Mouse (Mus musculus) embryo, embryonic 10 days (tissue): ENCODE data around the gene Pknox1.
A peak's percentile ranks its signal among the peaks of the same experiment; 100 is the strongest.
"Not testable (repeated sequence)": the region's sequence is repeated elsewhere in the genome, so short reads cannot be mapped to it uniquely, and the experiment has no call there.

ENCODE experiments used
- DNase-seq: peaks from one replicate; pipeline ENCODE4 v3.0.0-alpha.2; 2015; ENCODE audit warnings: low spot score

Pknox1 gene

GRCm38 (mm10) chr17:31597957-31598356 lies 33.4 kb downstream of the Pknox1 start:
- no peak for DNase-seq

GRCm38 (mm10) chr17:31598593-31598992 lies 34.1 kb downstream of the Pknox1 start:
- no peak for DNase-seq

- no peak for DNase-seq
Measured at GRCm38 (mm10) chr17:31606424-31606823, 41.9 kb downstream of the Pknox1 start.

- no peak for DNase-seq
Measured at GRCm38 (mm10) chr17:31607256-31607951, 42.9 kb downstream of the Pknox1 start.

GRCm38 (mm10) chr17:31609173-31609572 lies 44.6 kb downstream of the Pknox1 start:
- DNase-seq, result not testable (repeated sequence)

- DNase-seq, result no peak
Measured at GRCm38 (mm10) chr17:31609895-31610294, 45.4 kb downstream of the Pknox1 start.

- no peak for DNase-seq
Measured at GRCm38 (mm10) chr17:31613086-31613755, 48.7 kb downstream of the Pknox1 start.

- DNase-seq, result no peak
Measured at GRCm38 (mm10) chr17:31623101-31623500, 58.6 kb downstream of the Pknox1 start.

GRCm38 (mm10) chr17:31627961-31628360 lies 63.4 kb downstream of the Pknox1 start:
- DNase-seq, result no peak

- DNase-seq, result no peak
Measured at GRCm38 (mm10) chr17:31631081-31631800, 66.7 kb downstream of the Pknox1 start.

- DNase-seq, result no peak
Measured at GRCm38 (mm10) chr17:31633007-31633406, 68.5 kb downstream of the Pknox1 start.

- no peak for DNase-seq
Measured at GRCm38 (mm10) chr17:31634896-31635295, 70.4 kb downstream of the Pknox1 start.

GRCm38 (mm10) chr17:31635781-31636180 lies 71.2 kb downstream of the Pknox1 start:
- DNase-seq, result no peak

- DNase-seq, result peak; percentile 29
Measured at GRCm38 (mm10) chr17:31636277-31636941, 71.9 kb downstream of the Pknox1 start.

GRCm38 (mm10) chr17:31636942-31637811 lies 72.6 kb downstream of the Pknox1 start, which contains the start of gene Cbs:
Gene Cbs, minus strand, starts transcription at chr17:31637238.
- DNase-seq, result peak; percentile 81

GRCm38 (mm10) chr17:31637866-31638570 lies 73.5 kb downstream of the Pknox1 start:
- no peak for DNase-seq

GRCm38 (mm10) chr17:31639651-31640050 lies 75.1 kb downstream of the Pknox1 start:
- DNase-seq, result no peak

- DNase-seq, result no peak
Measured at GRCm38 (mm10) chr17:31642331-31642730, 77.8 kb downstream of the Pknox1 start.

GRCm38 (mm10) chr17:31642913-31643312 lies 78.4 kb downstream of the Pknox1 start:
- DNase-seq, result no peak

- no peak for DNase-seq
Measured at GRCm38 (mm10) chr17:31646199-31647002, 81.9 kb downstream of the Pknox1 start.
